Mouse (Mus musculus) erythroblast, adult 5-6 weeks (primary cell): ENCODE measurements around the gene Tmem263. TPM values are rescaled to one million over a fixed set of nuclear protein-coding genes. Genes with fewer than 3 reads are reported as not detected.

Source experiments
- ATAC-seq: replicated peaks from 2 replicates; pipeline ENCODE4 v1.8.0; 2016; ENCODE audit warnings: moderate number of reproducible peaks, mild to moderate bottlenecking, moderate TSS enrichment, inconsistent platforms; ENCODE audit not compliant: poor library complexity, low FRiP score, severe bottlenecking
- total RNA-seq, 2 experiments: library from RNA; stranded (forward) in 1 of 2; stranded (reverse) in 1 of 2; fragments of 150-400 nt in 1 of 2; fragments of 200-764, 138-1000 nt in 1 of 2; gene quantifications; 2 replicates each; pipeline versions ENCODE4 v1.2.3 to v1.2.4; 2015 to 2017; ENCODE audit warnings: low replicate concordance in 2 of 2

Tmem263 gene
- total RNA-seq (2015; ENCODE audit: low replicate concordance) (6.3 and 7.1 TPM in 2 replicates), total RNA-seq (2017; ENCODE audit: low replicate concordance) (3.2 and 7.1 TPM in 2 replicates)

DNA sequence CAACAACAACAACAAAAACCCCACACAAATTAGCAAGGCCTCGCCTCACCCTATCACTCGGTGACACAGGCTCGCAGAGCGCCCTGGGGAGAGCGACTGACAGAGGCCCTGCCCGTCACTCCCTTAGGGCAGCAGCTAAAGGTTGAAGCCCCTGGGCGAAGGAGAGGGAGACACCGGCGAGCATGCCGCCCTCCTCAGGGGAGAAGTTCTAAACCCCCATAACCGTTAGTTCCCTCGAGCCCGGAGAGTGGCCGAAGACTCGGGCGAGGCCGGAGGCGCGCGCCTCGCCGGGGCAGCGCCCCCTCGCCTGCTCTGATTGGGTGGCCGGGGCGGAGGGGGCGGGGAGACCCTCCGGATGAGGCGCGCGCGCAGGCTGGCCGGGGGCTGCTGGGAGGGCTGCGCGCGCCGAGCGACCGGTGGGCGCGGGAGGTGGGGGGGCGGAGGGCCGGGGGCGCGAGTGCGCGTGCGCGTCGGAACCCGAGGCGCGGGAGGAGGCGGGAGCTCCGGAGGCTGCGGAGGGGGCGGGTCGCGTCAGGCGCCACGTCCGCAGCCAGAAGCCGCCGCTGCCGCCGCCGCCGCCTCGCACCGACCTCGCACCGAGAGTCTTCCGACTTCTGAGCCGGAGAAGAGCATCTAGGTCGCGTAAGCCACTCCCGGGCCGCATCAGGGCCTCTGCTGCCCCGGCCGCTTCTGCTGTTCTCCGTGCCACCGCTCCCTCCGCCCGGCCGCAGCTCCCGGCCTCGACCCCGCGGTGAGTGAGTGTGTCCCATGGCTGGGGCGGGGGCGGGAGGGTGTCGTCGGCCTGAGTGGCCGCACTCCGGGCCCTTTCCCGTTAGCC, at the start of gene Tmem263, which contains the start of gene Fhl4:
TSS of gene Tmem263 (plus strand) at position 381 of the 838 bp plus-strand sequence.
TSS of gene Fhl4 (minus strand) at position 249 of the 838 bp plus-strand sequence.
- peak; percentile 81 for ATAC-seq

DNA sequence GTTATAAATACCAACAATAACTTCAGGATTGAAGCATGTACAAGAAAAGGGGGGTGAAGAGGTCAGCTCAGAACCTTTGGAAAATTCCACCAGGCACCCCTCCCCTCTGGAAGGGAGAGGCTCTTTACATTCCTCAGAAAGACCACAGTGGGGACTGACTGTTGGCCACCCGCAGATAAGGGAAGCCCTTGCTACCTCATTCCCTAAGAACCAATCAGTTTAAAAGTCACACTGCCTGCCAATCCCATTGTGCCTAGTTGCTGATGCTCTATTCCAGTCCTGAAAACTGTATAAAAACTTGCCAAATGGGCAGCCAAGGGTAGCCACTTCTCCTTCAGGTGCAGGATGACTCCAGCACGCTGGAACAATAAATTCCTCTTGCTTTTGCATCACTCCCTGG, 47.6 kb upstream of the Tmem263 start:
- no peak for ATAC-seq

DNA sequence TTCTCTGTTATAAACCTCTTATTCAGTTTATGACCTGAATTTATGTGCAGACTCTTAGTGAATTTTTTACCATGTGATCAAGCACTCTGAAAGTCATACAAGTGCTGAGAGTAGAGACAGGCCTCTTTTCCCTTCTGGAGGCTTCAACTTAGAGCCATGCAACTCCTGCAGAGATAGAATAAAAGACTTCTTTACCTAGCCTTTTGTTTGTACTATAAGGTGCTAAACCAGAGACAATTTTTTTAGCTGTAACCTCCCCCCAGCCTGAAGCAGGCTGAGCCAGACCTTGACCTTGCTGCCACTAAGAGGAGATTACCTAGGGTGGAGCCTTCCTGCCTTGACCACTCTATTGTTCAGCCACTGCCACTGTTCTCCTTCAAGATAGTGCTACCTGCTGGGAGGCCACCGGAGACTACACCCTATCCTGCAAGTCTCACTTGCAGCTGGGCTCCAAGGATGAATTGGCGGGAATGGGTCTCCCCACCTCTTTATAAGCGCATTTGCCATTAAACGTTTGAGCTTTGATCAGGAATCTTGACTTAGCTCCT, 30.7 kb upstream of the Tmem263 start:
- ATAC-seq: no peak

DNA sequence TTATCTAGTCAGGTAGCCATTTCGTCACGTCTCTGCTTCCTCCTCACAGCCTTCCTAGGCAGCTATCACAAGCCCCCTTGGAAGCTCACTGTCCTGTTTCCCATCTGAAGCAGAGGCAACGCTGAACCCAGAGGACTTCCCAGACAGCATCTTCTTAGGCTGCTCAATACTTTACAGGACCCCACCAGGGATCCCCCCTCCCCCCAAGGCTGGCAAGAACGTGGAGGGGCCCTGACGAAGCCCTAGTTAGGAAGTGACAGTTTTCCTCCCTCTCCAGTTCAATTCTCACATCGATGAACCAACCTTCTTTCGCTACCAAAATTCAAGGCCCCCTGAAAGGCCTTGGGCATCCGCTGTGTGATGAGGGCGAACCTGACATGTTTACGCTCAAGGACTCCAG, 586 bp upstream of the Tmem263 start:
- ATAC-seq: peak; percentile 36

DNA sequence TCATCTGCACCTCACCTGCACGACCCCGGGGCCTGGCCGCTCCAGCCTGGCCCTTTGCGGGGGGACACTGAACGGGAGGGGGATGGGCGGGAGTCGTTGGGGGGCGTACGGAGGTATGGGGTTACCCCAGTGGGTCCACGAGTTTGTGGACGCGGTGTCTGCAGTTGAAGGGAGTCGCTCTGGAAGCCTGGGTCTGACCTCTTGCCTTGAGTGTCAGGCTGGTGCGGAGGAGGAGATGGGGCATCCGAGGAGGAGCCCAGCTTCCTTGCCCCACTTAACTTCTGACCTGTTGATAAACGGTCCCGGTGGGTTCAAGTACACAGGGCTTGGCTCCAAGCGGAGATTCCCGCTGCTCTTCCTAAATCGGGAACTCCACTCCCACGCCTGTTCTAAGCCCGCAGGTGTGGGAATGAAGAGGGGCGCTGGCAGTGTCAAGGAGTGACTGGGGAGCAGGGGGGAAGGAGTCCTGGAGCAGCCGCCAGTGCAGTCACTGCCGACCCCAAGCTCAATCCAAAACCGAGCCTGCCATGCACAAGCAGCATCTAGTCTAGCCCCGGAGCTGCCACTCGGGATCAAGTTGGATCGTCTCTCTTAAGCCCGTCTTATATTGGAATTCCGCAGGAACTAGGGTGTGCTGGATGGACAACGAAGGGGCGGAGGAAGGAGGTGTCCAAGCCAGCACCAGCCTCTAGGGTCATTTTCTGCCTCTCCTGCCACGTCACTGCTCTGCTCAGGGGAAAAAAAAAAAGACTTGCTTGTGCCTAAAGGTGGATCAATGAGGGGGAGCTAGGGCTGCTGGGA, 858 bp downstream of the Tmem263 start:
- peak; percentile 22; the same call in 1 of the 2 replicates for ATAC-seq

DNA sequence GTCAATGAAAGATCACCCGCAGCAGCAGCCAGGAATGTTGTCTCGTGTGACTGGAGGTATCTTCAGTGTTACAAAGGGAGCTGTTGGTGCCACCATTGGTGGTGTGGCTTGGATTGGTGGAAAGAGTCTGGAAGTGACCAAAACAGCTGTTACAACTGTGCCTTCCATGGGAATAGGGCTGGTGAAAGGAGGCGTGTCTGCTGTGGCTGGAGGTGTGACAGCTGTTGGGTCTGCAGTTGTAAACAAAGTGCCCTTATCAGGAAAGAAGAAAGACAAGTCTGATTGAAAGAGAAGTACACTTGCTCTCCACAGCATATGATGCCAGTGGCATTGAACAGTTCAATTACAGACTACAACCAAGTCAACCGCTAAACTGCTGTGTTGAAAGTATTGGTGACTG, 12.0 kb downstream of the Tmem263 start:
- no peak for ATAC-seq

DNA sequence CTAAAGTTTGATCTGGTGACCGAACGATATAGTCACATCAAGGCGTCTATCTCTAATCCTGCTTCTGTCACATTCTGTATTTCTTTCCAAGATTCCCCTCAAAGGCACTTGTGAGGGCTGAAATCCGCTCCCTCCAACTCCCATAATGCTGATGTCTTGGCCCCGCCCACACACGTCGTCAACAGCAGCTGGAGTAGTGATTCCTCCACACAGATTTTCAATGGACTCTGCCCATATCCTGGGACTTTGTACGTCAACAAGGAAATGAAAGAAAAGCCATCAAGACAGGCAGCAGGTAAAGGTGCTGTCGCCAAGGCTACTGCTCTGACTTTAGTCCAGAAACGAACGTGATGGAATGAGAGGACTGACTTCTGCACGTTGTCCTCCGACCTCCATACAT, 22.8 kb downstream of the Tmem263 start:
- no peak for ATAC-seq

DNA sequence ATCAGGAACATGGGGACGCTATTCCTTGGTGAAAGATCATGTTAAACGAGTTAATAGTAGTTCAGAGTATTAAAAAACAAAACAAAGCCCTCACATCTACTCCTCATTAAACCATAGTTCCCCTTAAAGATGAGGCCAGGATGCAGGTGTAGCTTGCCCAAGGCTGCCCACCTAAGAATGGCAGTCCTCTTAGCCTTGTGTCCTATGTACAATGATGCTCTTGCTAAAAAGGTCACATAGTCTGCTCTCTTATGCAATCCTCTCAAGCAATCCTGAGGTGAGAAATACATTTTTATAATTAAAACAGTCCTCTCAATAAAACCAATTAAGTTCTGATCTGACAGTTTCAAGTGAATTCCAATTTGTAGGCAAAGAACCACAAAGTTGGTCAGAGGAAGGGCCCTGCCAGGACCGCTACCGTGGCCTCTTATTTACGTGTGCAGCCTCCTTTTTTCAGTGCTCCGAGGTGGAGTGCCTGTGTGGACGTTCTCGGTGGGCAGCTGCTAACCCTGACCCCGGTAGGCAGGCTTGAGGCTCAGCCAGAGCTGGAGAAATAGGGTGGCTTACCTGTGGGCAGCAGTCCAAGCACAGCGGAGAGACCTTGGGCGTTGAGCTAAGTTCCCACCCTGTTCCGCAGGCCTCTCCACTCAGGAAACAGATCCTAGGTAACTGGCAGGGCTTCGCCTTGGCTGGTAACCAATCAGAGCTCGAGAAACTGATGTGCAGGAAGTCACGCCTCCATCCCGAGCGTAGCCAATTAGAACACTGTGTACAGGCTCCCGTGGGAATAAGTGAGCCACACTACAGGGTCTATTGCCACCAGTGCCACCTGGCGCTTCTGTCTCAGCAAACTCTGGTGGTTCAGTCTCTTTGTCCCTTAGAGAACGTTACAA, 25.2 kb downstream of the Tmem263 start, which contains the start of gene Mterf2:
TSS of gene Mterf2 (minus strand) at position 633 of the 893 bp plus-strand sequence.
- ATAC-seq: peak; percentile 100

DNA sequence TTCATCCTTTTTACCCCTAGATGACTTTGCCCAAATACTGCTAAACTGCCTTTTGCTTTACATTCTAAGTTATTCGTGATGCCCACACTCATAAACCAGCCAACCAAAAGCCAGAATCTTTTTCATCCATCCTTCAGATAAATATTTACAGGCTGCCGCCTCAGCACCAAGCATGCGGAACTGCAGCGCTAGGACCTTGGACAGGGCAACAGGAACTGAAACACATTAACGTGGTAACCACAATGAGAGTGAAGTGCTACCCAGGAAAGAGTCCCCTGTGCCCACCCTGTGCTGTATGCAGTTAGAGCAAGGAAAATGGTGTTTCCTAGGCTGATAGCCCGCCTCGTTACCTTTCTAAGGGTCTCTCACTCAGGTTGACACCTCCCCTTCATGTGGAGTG, 26.0 kb downstream of the Tmem263 start:
- ATAC-seq: no peak

DNA sequence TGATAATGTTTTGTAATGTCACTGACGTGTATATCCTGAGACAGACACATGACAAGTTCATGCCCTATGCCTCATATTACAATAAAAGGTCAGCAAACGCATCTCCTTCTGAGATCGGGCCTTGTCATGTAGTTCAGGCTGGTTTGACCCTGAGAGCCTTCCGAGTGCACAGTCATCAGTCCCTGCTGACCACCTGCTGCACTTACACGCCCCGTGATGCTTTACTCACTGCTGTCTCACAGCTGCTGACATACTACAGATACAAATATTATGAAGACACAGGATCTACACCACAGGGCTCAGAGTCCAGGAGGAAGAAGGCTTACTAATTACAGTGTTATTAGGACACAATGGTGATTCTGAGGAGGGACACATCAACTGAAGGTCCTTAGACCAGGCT, 34.1 kb downstream of the Tmem263 start:
- ATAC-seq: no peak

DNA sequence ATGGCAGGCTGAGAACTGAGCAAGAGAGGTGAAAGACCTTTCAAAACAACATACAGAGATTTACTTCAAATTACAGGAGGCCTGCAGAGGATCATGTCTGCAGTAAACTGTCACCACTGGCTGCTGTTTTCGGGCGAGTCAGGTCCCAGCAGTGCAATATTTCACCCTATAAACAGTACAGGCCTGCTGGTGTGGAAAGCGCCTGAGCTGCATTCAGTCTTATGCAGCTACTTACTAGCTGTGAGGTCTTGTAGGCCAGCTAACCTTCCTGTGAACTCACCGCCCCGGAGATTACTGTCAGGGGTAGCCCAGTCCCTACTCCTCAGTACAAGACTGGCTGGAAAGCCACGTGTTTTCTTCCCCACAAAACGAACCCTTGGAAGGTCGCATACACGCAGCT, 39.0 kb downstream of the Tmem263 start:
- ATAC-seq: no peak; the same call in 1 of the 2 replicates

DNA sequence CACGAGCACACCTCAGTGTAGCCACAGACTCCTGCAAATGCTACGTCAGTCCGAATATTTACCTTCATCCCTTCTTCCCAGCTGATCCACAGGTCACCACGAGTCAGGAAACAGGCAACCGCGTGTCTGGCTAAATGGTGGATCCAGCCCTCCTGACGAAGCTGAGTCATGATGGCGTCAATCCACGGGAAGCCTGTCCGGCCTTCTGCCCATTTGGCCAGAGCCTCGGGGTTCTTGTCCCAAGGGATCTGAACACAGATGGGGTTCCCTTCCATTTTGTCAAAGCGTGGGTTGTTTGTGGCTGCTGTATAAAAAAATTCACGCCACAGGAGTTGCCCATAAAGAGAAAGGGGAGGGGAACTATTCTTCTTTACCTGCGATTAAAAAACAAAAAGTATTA, 43.9 kb downstream of the Tmem263 start:
- ATAC-seq: no peak

DNA sequence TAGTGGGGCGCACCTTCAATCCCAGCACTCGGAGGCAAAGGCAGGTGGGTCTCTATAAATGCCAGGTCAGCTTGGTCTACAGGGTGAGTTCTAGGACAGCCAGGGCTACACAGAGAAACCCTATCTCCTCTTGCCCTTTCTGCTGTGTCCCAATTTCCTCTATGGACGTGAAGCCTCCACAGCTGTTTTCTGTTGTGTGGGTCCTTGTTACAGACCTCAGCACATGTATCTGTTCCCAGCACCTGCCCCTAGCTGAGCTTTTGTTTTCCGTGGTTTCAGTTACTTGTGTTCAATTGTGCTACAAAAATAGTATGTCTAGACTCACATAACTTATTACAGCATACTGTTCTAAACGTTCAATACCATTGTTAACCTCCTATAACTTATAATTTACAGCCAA, 46.8 kb downstream of the Tmem263 start:
- no peak for ATAC-seq

DNA sequence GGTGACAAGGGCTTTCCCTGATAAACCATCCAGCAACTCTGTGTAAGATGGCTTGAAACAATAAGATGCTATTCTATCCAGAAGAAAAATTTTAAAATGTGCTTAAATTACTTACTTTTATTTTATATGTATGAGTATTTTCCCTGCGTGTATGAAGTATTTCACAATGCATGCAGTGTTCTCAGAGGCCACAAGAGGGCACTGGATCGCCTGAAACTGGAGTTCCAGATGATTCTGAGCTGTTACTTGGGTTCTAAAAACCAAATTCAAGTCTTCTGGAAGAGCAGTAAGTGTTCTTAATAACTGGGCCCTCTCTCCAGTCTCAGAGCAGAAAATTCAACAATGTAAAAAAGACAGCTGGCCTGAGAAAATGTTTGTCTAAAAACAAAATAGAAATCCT, 51.8 kb downstream of the Tmem263 start:
- ATAC-seq: no peak; the same call in 1 of the 2 replicates

DNA sequence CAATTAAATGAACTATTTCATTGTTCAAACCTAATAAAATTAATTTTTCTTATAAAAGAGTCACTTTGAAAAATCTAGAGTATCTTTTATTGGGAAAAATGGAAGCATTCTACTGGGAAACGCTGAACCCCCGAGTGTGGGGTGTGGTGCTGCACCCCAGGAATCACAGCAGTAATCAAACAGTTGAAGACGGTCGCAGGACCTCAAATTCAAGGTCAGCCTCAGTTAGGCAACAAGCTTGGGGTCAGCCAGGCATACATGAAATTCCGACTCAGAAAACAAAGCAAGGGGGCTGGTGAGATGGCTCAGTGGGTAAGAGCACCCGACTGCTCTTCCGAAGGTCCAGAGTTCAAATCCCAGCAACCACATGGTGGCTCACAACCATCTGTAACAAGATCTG, 55.0 kb downstream of the Tmem263 start:
- no peak for ATAC-seq

DNA sequence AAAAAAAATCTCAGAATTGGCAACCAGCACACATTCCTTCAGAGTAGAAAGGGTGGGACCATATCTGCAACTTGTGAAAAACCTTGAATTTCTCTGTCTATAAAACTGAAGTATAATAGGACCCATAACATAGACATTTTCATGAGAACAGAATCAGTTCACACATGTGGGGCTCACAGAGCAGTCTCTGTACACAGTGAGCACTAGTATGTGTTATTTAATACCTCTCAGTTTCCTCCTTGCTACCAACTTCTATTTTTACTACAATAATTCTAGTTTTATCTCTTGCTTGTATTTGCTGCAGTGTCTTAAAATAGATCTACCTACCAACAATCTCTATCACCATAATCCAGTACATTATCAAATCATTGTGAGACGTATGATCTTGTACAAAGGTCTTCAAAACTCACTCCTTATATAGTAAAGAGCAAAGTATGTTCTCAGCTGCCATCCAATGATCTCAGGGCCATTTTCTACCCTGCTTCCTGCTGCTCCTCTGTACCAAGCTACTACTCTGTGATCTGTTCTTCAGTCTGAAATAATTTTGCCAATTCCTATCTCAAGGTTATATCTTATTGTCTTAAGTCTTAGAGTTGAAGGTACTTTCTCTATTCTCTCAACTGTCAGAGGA, 57.7 kb downstream of the Tmem263 start:
- ATAC-seq: no peak

DNA sequence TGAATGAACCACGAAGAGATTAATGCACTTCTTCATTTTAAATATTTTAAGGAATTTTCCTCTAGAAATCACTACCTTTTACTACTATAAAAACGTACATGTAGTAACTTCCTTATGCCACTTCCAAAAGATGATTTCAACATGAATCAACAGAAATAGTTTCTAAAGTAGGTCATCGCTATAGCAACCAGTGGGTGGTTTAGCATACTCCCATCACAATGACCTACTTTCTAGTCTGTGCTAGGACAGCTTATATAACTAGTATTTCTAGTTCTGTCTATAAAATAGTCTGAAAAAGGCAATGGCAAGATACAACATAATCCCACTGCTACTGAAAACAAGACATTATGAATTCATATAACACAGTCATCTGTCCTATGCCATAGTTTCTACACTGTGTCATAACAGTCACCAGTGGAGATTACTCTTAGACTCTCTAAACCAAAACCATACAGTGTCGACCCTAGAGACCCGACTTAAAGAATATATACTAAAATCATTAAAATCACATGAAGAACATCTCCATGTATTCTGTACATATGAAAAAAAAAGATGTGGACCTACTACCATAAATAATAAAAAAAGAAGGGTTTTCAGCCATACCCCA, 59.4 kb downstream of the Tmem263 start:
- no peak for ATAC-seq

DNA sequence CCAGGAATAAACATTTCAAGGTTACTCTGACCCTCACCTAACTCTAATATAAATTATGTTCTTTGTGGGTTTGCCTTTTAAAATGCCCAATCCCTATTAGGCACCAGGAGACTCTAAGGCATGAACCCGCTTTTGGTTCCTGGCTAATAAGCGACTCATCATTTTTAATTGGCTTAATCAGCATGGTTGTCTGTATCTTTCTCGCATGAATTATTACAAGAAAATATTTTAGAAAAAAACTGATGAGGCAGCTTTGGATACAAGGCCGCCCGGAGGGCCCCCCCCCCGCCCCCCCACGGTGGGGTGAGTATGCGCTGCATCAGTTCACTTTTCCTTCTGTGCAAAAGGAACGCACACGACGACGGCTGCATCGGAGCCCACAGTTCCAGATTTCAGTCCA, 62.4 kb downstream of the Tmem263 start:
- ATAC-seq: no peak

DNA sequence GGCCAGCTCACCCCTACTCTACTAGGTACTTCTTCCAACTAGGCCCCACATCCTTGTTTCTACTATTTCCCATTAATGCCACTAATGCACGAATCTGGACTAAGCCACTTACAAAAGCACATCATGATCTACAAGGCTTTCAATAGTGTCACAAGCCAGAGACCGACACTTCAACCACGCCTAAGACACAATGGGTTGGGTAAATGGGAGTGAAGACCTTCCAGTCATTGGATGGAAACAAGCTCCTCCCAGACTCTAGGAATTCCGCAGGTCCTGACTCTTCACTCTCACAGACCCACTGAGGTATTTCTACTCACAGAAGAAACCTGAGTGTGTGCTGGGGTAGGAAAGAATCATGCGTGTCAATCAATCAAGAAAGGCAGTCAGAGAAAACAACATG, 62.9 kb downstream of the Tmem263 start:
- ATAC-seq: no peak
